Mouse (Mus musculus): ENCODE results near the gene Pno1. TPM values are rescaled to one million over a fixed set of nuclear protein-coding genes. Genes with fewer than 3 reads are reported as not detected.

Gene Pno1
- polyA plus RNA-seq, 1 experiment from 2014 or later: 128 TPM

Other genes starting within 250 kb of the Pno1 start
- 16.7 and 18.1 TPM in 2 replicates for gene Cnrip1, start 160.0 kb downstream of the Pno1 start, polyA plus RNA-seq (2014; fragmentation: Nextera tagmentation; extraction: Ambion mirVana)
- gene Plek, start 159.2 kb downstream of the Pno1 start, polyA plus RNA-seq (2014; fragmentation: Nextera tagmentation; extraction: Ambion mirVana): 6.5 and 7.5 TPM in 2 replicates
- gene Ppp3r1, start 52.3 kb downstream of the Pno1 start, polyA plus RNA-seq (2014; fragmentation: Nextera tagmentation; extraction: Ambion mirVana): 93.4 and 93.5 TPM in 2 replicates
- 35.7 and 37.6 TPM in 2 replicates for gene Wdr92, start 29.5 kb downstream of the Pno1 start, polyA plus RNA-seq (2014; fragmentation: Nextera tagmentation; extraction: Ambion mirVana)
- gene C1d, start 46.0 kb upstream of the Pno1 start, polyA plus RNA-seq (2014; fragmentation: Nextera tagmentation; extraction: Ambion mirVana): 132 and 134 TPM in 2 replicates